Mouse (Mus musculus): ENCODE measurements around the gene Rgs9bp. TPM values are rescaled to one million over a fixed set of nuclear protein-coding genes. Genes with fewer than 3 reads are reported as not detected.

Rgs9bp gene
- total RNA-seq, 1 experiment = 0.71 TPM

DNA sequence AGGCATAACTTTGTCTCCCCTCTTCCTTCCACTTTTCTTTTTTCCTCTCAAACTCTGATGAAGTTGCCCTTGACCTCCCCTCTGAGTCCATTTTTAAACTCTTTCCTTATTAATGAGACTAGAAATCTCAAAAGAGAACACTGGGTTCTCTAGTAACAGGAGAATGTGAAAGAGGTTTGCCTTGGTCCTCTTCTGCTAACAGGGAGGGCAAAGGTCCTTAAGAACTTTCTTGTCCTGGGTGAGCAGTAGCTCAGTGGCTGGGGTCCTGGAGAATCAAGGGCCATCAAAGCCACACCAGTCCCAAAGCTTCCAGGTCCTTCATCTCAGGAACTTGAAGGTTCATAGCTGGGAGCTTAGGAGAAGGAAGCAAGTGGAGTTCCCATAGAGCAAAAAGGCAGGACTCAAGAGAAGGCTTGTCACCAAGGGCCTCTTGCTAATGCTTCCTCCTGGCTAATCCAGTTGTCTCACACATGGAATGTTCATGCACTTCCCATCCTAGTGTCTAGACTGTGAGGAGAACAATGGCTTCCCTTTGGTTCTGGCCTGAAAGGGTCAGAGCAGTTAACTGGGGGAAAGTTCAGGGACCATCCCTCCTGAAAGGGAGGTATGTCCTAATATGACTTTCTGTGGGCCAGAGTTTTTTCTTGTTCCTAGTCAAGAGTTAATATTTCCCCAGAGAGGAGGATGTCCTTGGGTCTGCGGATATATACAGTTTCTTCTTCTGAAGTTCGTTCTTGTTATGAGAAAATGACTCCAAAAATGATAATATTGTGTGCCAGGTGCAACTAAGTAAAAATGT, 21.1 kb downstream of the Rgs9bp start:
- Histone ChIP-seq H3K9me3 (ENCODE audit: control insufficient read depth, insufficient read depth, low read depth, low read length) (no peaks in the 10 kb centered on the region), H3K9ac (ENCODE audit: insufficient read depth, low read depth, low read length, poor library complexity, severe bottlenecking) (no peak overlapping the region), H3K4me3 (ENCODE audit: insufficient read depth in 1 of 2, low read depth in 1 of 2, low read length in 2 of 2, poor library complexity in 1 of 2, severe bottlenecking in 1 of 2) (no peak overlapping the region), H3K36me3 (ENCODE audit: control insufficient read depth, insufficient read depth, low read length, poor library complexity, severe bottlenecking) (no peaks in the 10 kb centered on the region), H3K27ac (ENCODE audit: insufficient read depth, low read depth, low read length, poor library complexity, severe bottlenecking) (no peak overlapping the region), H3K4me1 (ENCODE audit: control insufficient read depth in 2 of 2, insufficient read depth in 2 of 2, low read length in 2 of 2, poor library complexity in 1 of 2) (peaks cover 0 to 10% of the 10 kb centered on the region in 2 experiments; a peak in 2 of 4 replicates)
- DNase-seq (ENCODE audit: low read depth, low spot score) = no peak
- in situ Hi-C loops (cut with MboI; ENCODE audit: low sequenced_read_pairs in 2 of 2, unreplicated experiment in 2 of 2) = no loop called here
- TF ChIP-seq ZC3H11A (IDR thresholded peaks at IDR 0.05; ENCODE audit: borderline replicate concordance, low read depth, low read length) (no peak), CHD2 (IDR thresholded peaks at IDR 0.05; ENCODE audit: low read depth, low read length) (no peak), MAFK (IDR thresholded peaks at IDR 0.05; ENCODE audit: insufficient read depth, low read depth, low read length) (no peak), HCFC1 (IDR thresholded peaks at IDR 0.05; ENCODE audit: borderline replicate concordance, insufficient read depth, low read length) (no peak), ZNF384 (IDR thresholded peaks at IDR 0.05; ENCODE audit: low read depth, low read length) (no peak)

DNA sequence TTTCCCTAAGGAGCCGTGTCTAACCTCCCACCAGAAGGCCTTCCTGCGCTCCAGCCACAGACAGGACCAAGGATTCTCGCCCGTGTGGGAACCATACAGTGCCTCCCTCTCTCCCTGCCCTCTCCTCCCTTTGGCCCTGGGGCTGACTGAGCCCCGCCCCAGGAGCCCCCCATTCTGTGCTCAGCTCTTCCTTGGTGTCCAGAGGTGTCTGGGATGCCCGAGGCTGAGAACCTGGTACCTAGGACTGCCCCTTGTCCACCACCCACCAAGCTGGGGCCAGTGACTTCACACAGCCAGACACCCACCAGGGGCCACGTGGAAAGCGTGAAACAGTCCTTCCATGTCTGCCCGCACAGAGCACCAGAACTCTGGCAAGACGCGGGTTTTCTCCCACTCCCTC, 22.3 kb downstream of the Rgs9bp start:
- peaks cover 0 to 14% of the 10 kb centered on the region in 2 experiments; a peak in 2 of 4 replicates for H3K4me1 ChIP-seq (ENCODE audit: control insufficient read depth in 2 of 2, insufficient read depth in 2 of 2, low read length in 2 of 2, poor library complexity in 1 of 2)
- DNase-seq (ENCODE audit: low read depth, low spot score) = no peak
- H3K9me3 ChIP-seq (ENCODE audit: control insufficient read depth, insufficient read depth, low read depth, low read length) = no peaks in the 10 kb centered on the region
- in situ Hi-C loops (cut with MboI; ENCODE audit: low sequenced_read_pairs in 2 of 2, unreplicated experiment in 2 of 2) = no loop called here
- TF ChIP-seq ZNF384 (IDR thresholded peaks at IDR 0.05; ENCODE audit: low read depth, low read length) (no peak), MAFK (IDR thresholded peaks at IDR 0.05; ENCODE audit: insufficient read depth, low read depth, low read length) (no peak), HCFC1 (IDR thresholded peaks at IDR 0.05; ENCODE audit: borderline replicate concordance, insufficient read depth, low read length) (no peak), CHD2 (IDR thresholded peaks at IDR 0.05; ENCODE audit: low read depth, low read length) (no peak), ZC3H11A (IDR thresholded peaks at IDR 0.05; ENCODE audit: borderline replicate concordance, low read depth, low read length) (no peak)
- no peak overlapping the region; the same call in 1 of the 2 replicates for H3K27ac ChIP-seq (ENCODE audit: insufficient read depth, low read depth, low read length, poor library complexity, severe bottlenecking)
- no peaks in the 10 kb centered on the region for H3K36me3 ChIP-seq (ENCODE audit: control insufficient read depth, insufficient read depth, low read length, poor library complexity, severe bottlenecking)
- H3K9ac ChIP-seq (ENCODE audit: insufficient read depth, low read depth, low read length, poor library complexity, severe bottlenecking) = no peak overlapping the region
- 0 out of 4 replicates have a peak overlapping the region, but pooled peaks of 1 of the 2 experiments have one; percentile 17 for H3K4me3 ChIP-seq (ENCODE audit: insufficient read depth in 1 of 2, low read depth in 1 of 2, low read length in 2 of 2, poor library complexity in 1 of 2, severe bottlenecking in 1 of 2)

DNA sequence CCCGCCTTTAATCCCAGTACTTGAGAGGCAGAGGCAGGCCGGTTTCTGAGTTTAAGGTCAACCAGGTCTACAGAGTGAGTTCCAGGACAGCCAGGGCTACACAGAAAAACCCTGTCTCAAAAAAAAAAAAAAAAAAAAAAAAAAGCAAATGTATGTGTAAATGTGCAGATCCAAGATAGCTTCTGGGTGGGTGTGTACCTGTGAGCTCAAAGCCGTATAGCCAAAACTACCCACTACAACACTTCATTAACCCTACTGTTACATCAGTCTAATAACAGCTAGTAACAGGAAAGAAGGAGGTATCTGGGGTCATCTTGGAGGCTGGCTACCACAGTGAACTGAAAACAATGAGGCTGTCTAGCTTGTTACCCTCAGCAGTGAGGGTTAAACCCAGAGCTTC, 25.5 kb downstream of the Rgs9bp start:
- DNase-seq (ENCODE audit: low read depth, low spot score) = no peak
- peaks cover 0 to 14% of the 10 kb centered on the region in 2 experiments; a peak in 2 of 4 replicates for H3K4me1 ChIP-seq (ENCODE audit: control insufficient read depth in 2 of 2, insufficient read depth in 2 of 2, low read length in 2 of 2, poor library complexity in 1 of 2)
- H3K9me3 ChIP-seq (ENCODE audit: control insufficient read depth, insufficient read depth, low read depth, low read length) = no peaks in the 10 kb centered on the region
- H3K9ac ChIP-seq (ENCODE audit: insufficient read depth, low read depth, low read length, poor library complexity, severe bottlenecking) = no peak overlapping the region
- no peak for TF ChIP-seq ZC3H11A (IDR thresholded peaks at IDR 0.05; ENCODE audit: borderline replicate concordance, low read depth, low read length)
- no peak overlapping the region for H3K27ac ChIP-seq (ENCODE audit: insufficient read depth, low read depth, low read length, poor library complexity, severe bottlenecking)
- no peak overlapping the region for H3K4me3 ChIP-seq (ENCODE audit: insufficient read depth in 1 of 2, low read depth in 1 of 2, low read length in 2 of 2, poor library complexity in 1 of 2, severe bottlenecking in 1 of 2)
- no peaks in the 10 kb centered on the region for H3K36me3 ChIP-seq (ENCODE audit: control insufficient read depth, insufficient read depth, low read length, poor library complexity, severe bottlenecking)
- in situ Hi-C loops (cut with MboI; ENCODE audit: low sequenced_read_pairs in 2 of 2, unreplicated experiment in 2 of 2) = no loop called here

DNA sequence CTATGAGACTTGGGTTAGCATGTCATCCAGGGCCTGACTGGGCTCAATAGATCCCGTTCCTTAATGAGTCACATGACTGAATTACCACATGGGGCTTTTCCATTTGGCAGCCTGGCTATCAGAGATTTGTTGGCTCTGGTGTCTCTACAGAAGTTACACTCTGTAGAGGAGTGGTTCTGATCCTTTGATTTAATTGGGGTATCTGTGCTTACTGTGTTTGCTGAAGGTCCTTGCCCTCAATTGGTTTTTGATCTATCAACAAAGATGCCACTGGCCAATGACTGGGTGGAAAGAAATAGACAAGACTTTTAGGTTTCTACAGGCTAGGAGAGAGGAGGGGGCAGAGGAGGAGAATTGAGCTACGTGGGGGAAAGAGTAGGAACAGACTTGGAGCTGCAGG, 26.7 kb downstream of the Rgs9bp start:
- in situ Hi-C loops (cut with MboI; ENCODE audit: low sequenced_read_pairs in 2 of 2, unreplicated experiment in 2 of 2) = no loop called here
- DNase-seq (ENCODE audit: low read depth, low spot score) = no peak
- TF ChIP-seq MAFK (IDR thresholded peaks at IDR 0.05; ENCODE audit: insufficient read depth, low read depth, low read length) (no peak), ZNF384 (IDR thresholded peaks at IDR 0.05; ENCODE audit: low read depth, low read length) (no peak), HCFC1 (IDR thresholded peaks at IDR 0.05; ENCODE audit: borderline replicate concordance, insufficient read depth, low read length) (no peak), CHD2 (IDR thresholded peaks at IDR 0.05; ENCODE audit: low read depth, low read length) (no peak), ZC3H11A (IDR thresholded peaks at IDR 0.05; ENCODE audit: borderline replicate concordance, low read depth, low read length) (no peak)
- no peak overlapping the region for H3K4me3 ChIP-seq (ENCODE audit: insufficient read depth in 1 of 2, low read depth in 1 of 2, low read length in 2 of 2, poor library complexity in 1 of 2, severe bottlenecking in 1 of 2)
- no peak overlapping the region for H3K27ac ChIP-seq (ENCODE audit: insufficient read depth, low read depth, low read length, poor library complexity, severe bottlenecking)
- peaks cover 0 to 14% of the 10 kb centered on the region in 2 experiments; a peak in 2 of 4 replicates for H3K4me1 ChIP-seq (ENCODE audit: control insufficient read depth in 2 of 2, insufficient read depth in 2 of 2, low read length in 2 of 2, poor library complexity in 1 of 2)
- no peak overlapping the region for H3K9ac ChIP-seq (ENCODE audit: insufficient read depth, low read depth, low read length, poor library complexity, severe bottlenecking)
- H3K36me3 ChIP-seq (ENCODE audit: control insufficient read depth, insufficient read depth, low read length, poor library complexity, severe bottlenecking) = no peaks in the 10 kb centered on the region
- H3K9me3 ChIP-seq (ENCODE audit: control insufficient read depth, insufficient read depth, low read depth, low read length) = no peaks in the 10 kb centered on the region
